Mouse (Mus musculus) olfactory bulb, adult 2 months (tissue): ENCODE measurements around the gene E130218I03Rik. TPM values are rescaled to one million over a fixed set of nuclear protein-coding genes. Genes with fewer than 3 reads are reported as not detected.
"Not testable (repeated sequence)": the region's sequence is repeated elsewhere in the genome, so short reads cannot be mapped to it uniquely, and the experiment has no call there.

ENCODE experiments used
- H3K27ac ChIP-seq: fragments of 200-500 bp; 2 replicates; pipeline ENCODE4 v1.5.1; 2012; ENCODE audit warnings: low read depth, low read length; ENCODE audit not compliant: insufficient read depth
- H3K4me1 ChIP-seq: fragments of 200-500 bp; 2 replicates; pipeline ENCODE4 v1.6.1; 2012; ENCODE audit warnings: low read length; ENCODE audit not compliant: control insufficient read depth, insufficient read depth
- H3K4me3 ChIP-seq: fragments of 200-500 bp; 2 replicates; pipeline ENCODE4 v1.5.1; 2012; ENCODE audit warnings: mild to moderate bottlenecking, low read depth, low read length, moderate library complexity; ENCODE audit not compliant: insufficient read depth
- CTCF ChIP-seq: fragments of 200-500 bp; IDR thresholded peaks from 2 replicates; pipeline ENCODE4 v1.5.1; 2012; ENCODE audit warnings: low read depth, mild to moderate bottlenecking, low read length, moderate library complexity; ENCODE audit not compliant: insufficient read depth
- POLR2A ChIP-seq: fragments of 200-500 bp; IDR thresholded peaks from 2 replicates; pipeline ENCODE4 v1.6.1; 2012; ENCODE audit warnings: mild to moderate bottlenecking, low read depth, low read length, moderate library complexity; ENCODE audit not compliant: insufficient read depth
- WGBS: fragments of 180-500 bp; shearing (Covaris S2); methylation state at CpG from one replicate; pipeline ENCODE4 v1.1.7; 2018; 5-methylcytosine and 5-hydroxymethylcytosine counted together
- polyA plus RNA-seq: library from polyadenylated mRNA; stranded (reverse); fragments of >200 nt; gene quantifications from 2 replicates; pipeline ENCODE4 v1.2.4, GENCODE M21; 2012; ENCODE audit warnings: low replicate concordance; ENCODE audit not compliant: missing spikeins, insufficient read depth, insufficient read length

The E130218I03Rik gene
- polyA plus RNA-seq, 1 experiment: not detected

DNA sequence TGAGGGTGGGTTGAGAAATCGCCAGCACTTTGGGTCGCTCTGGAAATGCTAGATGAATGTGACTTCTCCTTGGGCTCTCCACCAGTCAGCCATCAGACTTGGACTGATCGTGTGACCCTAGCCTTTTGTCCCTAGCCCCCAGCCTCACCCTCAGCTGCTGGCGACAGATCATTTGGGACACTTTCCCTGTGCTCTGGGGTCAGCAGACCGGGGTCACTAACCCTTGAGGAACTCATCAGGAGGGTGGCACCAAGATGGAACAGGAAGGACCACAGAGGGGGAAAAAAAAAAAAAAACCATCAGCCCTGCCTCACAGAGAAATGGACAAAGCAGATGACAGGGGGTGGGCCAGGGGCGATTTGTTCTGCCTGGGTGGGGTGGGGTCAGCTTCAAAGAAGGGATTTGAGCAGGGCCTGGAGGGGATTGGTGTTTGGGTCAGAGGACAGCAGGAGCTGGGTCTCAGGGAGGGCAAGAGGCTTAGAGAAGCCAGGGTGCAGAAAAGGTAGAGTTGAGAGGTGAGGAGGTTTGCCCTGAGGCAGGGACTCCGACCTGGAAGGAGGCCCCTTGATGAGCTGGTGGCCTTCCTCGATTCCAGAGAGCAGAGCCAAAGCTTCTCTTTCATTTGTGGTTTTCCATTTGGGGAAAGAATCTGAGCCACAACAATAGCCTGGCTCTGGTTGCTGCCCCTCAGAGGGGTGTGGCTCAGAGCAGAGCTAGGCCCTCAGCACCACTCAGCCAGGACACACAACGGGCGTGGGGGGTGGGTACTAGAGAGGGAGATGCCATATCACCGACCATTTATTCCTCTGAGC, 13.9 kb downstream of the E130218I03Rik start:
- TF ChIP-seq POLR2A: no peak
- no peak overlapping the region for H3K4me3 ChIP-seq
- H3K27ac ChIP-seq: no peak overlapping the region
- WGBS: 50% methylated on average over 11 of the region's 11 CpGs
- no peaks in the 10 kb centered on the region for H3K4me1 ChIP-seq

- Histone ChIP-seq H3K4me1 (no peaks in the 10 kb centered on the region), H3K27ac (no peak overlapping the region), H3K4me3 (no peak overlapping the region)
- TF ChIP-seq POLR2A (no peak), CTCF (no peak)
- 65% methylated on average over 11 of the region's 11 CpGs for WGBS
Measured at GRCm38 (mm10) chr4:134258354-134258753, 14.9 kb downstream of the E130218I03Rik start.

- WGBS: 26% methylated on average over 6 of the region's 6 CpGs
- TF ChIP-seq POLR2A (no peak), CTCF (peak; percentile 51; the same call in 1 of the 2 replicates)
- H3K4me3 ChIP-seq: no peak overlapping the region
- no peaks in the 10 kb centered on the region for H3K4me1 ChIP-seq
- no peak overlapping the region for H3K27ac ChIP-seq
Measured at GRCm38 (mm10) chr4:134263191-134263590, 19.7 kb downstream of the E130218I03Rik start.

DNA sequence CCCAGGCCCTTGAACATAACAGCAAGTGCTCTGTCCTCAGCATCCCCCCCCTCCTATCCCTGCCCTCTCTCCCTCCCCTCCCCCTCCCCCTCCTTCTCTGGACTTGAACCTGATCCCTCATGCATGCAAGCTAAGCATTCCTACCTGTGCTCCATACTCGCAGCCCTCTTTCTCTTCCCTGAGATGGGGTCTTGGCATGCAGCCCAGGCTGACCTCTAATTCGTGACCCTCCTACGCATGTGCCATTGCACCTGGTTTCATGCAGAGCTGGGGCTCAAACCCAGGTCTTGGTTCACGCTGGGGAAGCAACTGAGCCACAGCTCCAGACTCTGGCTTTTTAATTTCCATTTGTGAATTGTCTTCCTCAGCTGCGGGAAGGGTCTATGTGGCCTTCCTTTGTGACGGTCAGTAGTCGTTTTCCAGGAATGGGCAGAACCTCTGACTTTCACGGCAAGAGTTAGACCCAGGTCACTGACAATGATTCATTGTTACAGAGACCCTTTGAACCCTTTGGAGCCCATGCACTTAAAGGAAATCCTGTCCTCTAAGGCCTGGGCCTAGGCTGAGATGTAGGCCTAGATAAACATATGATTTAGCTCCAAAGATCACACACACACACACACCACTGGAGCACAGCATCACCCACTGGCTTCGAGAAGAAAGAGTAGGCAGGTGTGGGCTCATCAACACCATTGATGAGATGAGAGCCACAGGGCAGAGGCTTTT, 22.6 kb downstream of the E130218I03Rik start:
- Histone ChIP-seq H3K4me3 (no peak overlapping the region), H3K27ac (no peak overlapping the region), H3K4me1 (no peaks in the 10 kb centered on the region)
- 64% methylated on average over 9 of the region's 9 CpGs for WGBS
- TF ChIP-seq CTCF: no peak
- TF ChIP-seq POLR2A: no peak

DNA sequence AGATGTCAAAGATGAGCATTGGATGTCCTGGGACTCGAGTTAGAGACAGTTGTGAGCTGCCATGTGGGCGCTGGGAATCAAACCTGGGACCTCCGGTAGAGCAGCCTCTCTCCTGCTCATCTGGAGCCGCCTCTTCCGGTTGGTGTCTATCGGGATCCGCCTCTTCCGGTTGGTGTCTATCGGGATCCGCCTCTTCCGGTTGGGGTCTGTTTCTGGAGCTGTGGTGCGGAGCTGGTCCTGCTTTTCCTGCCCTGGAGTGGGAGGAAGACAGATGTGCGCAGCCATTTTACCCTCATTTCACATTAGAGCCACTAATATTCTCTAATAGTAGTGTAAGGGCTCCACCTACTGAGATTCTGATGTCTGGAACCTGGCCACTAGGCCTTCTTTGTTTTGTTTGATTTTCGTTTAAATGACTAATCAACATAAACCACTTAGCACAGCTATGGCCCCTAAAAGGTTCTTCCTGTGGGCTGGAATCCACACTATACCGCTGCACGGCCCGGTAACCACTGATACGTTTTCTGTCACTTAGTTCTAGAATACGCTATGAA, 24.7 kb downstream of the E130218I03Rik start:
- TF ChIP-seq POLR2A (no peak), CTCF (no peak)
- WGBS: 73% methylated on average over 19 of the region's 19 CpGs
- no peak overlapping the region for H3K4me3 ChIP-seq

GRCm38 (mm10) chr4:134269622-134270021, 26.2 kb downstream of the E130218I03Rik start:
- H3K4me1 ChIP-seq, H3K27ac ChIP-seq, H3K4me3 ChIP-seq: not testable (repeated sequence)

More for the DNA sequence above, 24.7 kb downstream of the E130218I03Rik start:
- Histone ChIP-seq H3K27ac (no peak overlapping the region), H3K4me1 (no peaks in the 10 kb centered on the region)

GRCm38 (mm10) chr4:134271979-134272378, 28.5 kb downstream of the E130218I03Rik start:
- TF ChIP-seq CTCF (no peak), POLR2A (no peak)
- Histone ChIP-seq H3K4me3 (no peak overlapping the region), H3K27ac (no peak overlapping the region), H3K4me1 (no peaks in the 10 kb centered on the region)
- 87% methylated on average over 7 of the region's 7 CpGs for whole genome bisulfite sequencing

DNA sequence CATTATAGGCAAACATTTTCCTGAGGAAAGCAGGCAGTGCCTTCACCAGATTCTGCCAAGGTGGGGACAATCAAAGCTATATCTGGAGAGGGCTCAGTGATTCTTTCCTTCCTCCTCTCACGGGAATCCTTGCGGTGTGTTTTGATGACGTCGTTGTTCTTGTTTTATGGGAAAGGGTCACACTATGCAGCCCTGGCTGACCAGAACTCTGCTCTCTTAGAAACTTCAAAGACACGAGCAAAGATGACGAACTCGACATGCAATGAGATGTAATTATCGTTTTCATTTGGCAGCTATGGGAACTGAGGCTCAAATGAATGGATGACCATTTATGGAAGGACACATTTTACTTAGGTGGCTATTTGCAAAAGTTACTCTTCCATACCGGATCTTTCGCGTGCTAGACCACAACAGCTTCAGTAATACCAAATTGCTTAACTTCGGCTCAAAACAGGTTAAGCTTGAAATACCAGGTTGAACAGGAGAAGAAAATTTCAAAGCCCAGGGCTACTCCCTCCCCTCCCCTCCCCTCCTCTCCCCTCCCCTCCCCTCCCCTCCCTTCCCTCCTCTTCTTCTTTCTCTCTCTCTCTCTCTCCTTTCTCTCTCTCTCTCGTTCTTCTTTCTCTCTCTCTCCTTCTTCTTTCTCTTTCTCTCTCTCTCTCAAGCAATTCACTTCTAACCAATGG, 29.4 kb downstream of the E130218I03Rik start:
- TF ChIP-seq CTCF (no peak), POLR2A (no peak)
- 39% methylated on average over 13 of the region's 13 CpGs for WGBS

More for the DNA sequence above, 29.4 kb downstream of the E130218I03Rik start:
- no peak overlapping the region for H3K27ac ChIP-seq
- H3K4me3 ChIP-seq: no peak overlapping the region
- H3K4me1 ChIP-seq: no peaks in the 10 kb centered on the region
